Mouse (Mus musculus): ENCODE data around the gene Bub3. TPM values are rescaled to one million over a fixed set of nuclear protein-coding genes. Genes with fewer than 3 reads are reported as not detected.

Gene Bub3
- 148 and 158 TPM in 2 replicates for polyA plus RNA-seq (2015; fragmentation: Nextera tagmentation; extraction: Ambion mirVana)

DNA sequence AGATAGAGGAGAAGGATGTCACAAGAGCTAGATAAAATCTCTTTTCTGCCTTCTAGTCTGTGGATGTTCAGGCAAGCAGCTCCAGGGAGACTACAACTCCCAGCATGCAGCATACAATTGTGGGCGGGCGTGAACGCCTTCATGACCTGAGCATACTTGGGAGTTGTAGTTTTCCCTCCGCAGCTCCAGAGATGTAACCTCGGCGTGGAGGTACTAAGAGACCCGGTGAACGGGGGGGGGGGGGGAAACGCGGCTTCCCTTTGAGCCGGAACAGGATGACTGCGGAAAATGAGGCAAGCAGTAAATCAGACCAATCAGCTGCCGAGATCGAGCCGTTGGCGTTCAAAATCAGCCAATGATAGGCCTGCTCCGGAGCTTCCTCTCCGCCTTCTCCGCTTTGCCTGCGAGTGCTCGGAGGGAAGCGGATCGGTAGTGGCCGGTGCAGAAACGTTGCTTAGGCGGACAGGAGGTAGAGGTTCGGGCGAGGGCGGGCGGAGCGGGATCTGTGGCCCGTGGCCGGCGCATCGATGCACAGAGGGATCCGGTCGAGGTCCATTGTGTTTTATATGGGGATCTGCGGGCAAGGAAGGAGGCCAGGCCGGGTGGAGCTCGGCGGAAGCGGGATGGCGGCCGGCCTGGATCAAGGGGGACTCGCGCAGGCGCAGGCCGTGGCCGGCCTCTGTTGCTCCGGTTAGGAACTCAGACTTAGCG is at the start of gene Bub3:
Gene Bub3 (plus strand): TSS at position 237 of the 711 bp plus-strand sequence.

DNA sequence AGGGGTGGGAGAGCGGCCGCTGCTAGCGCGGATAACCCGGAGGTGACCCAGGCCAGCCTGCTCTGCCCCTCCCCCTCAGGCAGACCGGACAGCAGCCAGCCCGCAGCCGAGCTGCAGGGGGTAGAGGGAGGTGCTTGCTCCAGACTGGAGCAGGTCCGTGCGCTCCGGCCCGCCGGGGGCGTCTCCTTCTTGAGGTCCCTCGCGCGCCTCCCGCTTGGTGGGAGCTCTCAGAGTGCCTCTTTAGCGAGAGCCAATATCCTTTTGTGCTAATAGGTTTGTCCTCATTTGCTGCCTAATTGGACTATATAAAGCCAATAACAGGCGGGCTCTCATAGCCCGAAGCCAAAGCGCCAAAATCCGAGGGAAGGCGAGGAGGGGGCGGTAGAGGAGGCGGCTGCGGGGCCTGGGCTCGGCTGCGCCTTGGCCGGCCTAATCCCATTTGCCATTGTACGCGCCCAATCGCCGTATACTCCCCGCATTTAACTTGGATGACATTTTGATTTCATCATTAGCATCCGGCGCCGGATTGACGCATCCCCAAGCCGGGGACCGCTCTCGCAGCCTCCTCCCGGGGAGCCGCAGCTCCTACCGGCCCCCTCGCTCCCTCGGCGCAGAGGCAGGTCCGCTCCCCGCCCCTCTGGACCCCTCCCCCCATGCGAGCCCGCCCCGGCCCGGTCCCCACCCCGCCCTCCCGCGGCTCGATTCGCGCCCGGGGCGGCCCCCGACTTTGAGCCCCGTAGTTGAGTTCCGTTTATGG is 17.7 kb upstream of the Bub3 start, which contains the start of gene Hmx3:
Gene Hmx3 (plus strand): TSS at position 753 of the 757 bp plus-strand sequence.

DNA sequence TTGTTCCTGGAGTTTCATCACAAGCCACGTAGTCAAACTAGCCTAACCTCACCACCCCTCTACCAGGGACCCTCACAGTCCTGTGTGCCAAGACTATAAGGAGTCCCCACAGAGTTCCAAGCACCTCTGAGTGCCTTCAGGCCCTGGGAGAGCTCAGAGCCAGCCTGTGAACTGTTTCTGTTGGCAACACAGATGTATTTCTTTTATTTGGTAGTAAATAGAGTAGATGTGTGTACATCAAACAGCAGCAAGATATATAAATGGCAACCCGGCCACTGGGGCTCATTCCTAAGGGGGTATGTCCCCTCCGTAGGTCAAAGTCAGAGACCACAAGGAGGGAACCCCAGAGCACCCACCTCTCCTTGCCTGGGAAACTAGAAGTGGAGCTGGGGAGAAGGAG is 11.5 kb upstream of the Bub3 start, which contains the start of gene Hmx2:
Gene Hmx2 (plus strand): TSS at position 301 of the 400 bp plus-strand sequence.

Other genes with a start within 250 kb of the Bub3 start
- gene Cuzd1, start 237.9 kb upstream of the Bub3 start, polyA plus RNA-seq (2015; fragmentation: Nextera tagmentation; extraction: Ambion mirVana): 0.30 and 0.65 TPM in 2 replicates
- gene Fam24b, start 230.7 kb upstream of the Bub3 start, polyA plus RNA-seq (2015; fragmentation: Nextera tagmentation; extraction: Ambion mirVana): not detected in 2 replicates
- gene Fam24a, start 226.4 kb upstream of the Bub3 start, polyA plus RNA-seq (2015; fragmentation: Nextera tagmentation; extraction: Ambion mirVana): not detected in 2 replicates
- gene 2310057M21Rik, start 197.5 kb upstream of the Bub3 start, polyA plus RNA-seq (2015; fragmentation: Nextera tagmentation; extraction: Ambion mirVana): 7.0 and 7.4 TPM in 2 replicates
- 26.2 and 28.2 TPM in 2 replicates for gene Pstk, start 189.1 kb upstream of the Bub3 start, polyA plus RNA-seq (2015; fragmentation: Nextera tagmentation; extraction: Ambion mirVana)
- 11.4 and 13.3 TPM in 2 replicates for gene Ikzf5, start 149.7 kb upstream of the Bub3 start, polyA plus RNA-seq (2015; fragmentation: Nextera tagmentation; extraction: Ambion mirVana)
- gene Acadsb, start 149.6 kb upstream of the Bub3 start, polyA plus RNA-seq (2015; fragmentation: Nextera tagmentation; extraction: Ambion mirVana): 21.2 and 25.8 TPM in 2 replicates
- not detected in 2 replicates for gene Hmx3, start 17.4 kb upstream of the Bub3 start, polyA plus RNA-seq (2015; fragmentation: Nextera tagmentation; extraction: Ambion mirVana)
- not detected in 2 replicates for gene Hmx2, start 11.4 kb upstream of the Bub3 start, polyA plus RNA-seq (2015; fragmentation: Nextera tagmentation; extraction: Ambion mirVana)

All from spleen, postnatal 0 days (tissue).